Mouse (Mus musculus) limb, embryonic 14.5 days (tissue): ENCODE measurements around the gene Me3. TPM values are rescaled to one million over a fixed set of nuclear protein-coding genes. Genes with fewer than 3 reads are reported as not detected.

Experiments used
- ATAC-seq: fragments of 200-750 bp; cut with Nextera tagmentation; 2 replicates; pipeline ENCODE4 v1.8.0; 2017; ENCODE audit warnings: low read depth, moderate number of reproducible peaks, moderate TSS enrichment; ENCODE audit not compliant: low FRiP score
- DNase-seq: peaks from one replicate; pipeline ENCODE4 v3.0.0-alpha.2; 2015; ENCODE audit warnings: low spot score
- H3K27ac ChIP-seq: fragments of 300-500 bp; sonication (generic); replicated peaks from 2 replicates; pipeline ENCODE4 v1.5.1; 2014; ENCODE audit warnings: low read depth, mild to moderate bottlenecking, low read length, moderate library complexity, mixed read lengths
- H3K27me3 ChIP-seq: fragments of 300-500 bp; sonication (generic); 2 replicates; pipeline ENCODE4 v1.6.1; 2014; ENCODE audit warnings: low read length, mixed read lengths; ENCODE audit not compliant: control insufficient read depth, insufficient read depth
- H3K36me3 ChIP-seq: fragments of 300-500 bp; sonication (generic); 2 replicates; pipeline ENCODE4 v1.6.1; 2014; ENCODE audit warnings: mild to moderate bottlenecking, low read length, moderate library complexity, mixed read lengths; ENCODE audit not compliant: control insufficient read depth, insufficient read depth
- H3K4me1 ChIP-seq: fragments of 300-500 bp; sonication (generic); 2 replicates; pipeline ENCODE4 v1.6.1; 2014; ENCODE audit warnings: antibody characterized with exemption, low read length, mixed read lengths; ENCODE audit not compliant: control insufficient read depth, insufficient read depth
- H3K4me2 ChIP-seq: fragments of 300-500 bp; sonication (generic); replicated peaks from 2 replicates; pipeline ENCODE4 v1.6.1; 2014; ENCODE audit warnings: low read depth, mild to moderate bottlenecking, low read length, moderate library complexity; ENCODE audit not compliant: severe bottlenecking
- H3K4me3 ChIP-seq: fragments of 300-500 bp; sonication (generic); replicated peaks from 2 replicates; pipeline ENCODE4 v1.5.1; 2014; ENCODE audit warnings: low read length
- H3K9ac ChIP-seq: fragments of 300-500 bp; sonication (generic); 2 replicates; pipeline ENCODE4 v1.6.1; 2014; ENCODE audit warnings: mild to moderate bottlenecking, low read depth, low read length, moderate library complexity; ENCODE audit not compliant: severe bottlenecking
- H3K9me3 ChIP-seq: fragments of 300-500 bp; sonication (generic); 2 replicates; pipeline ENCODE4 v1.6.1; 2016; ENCODE audit warnings: low read length; ENCODE audit not compliant: control insufficient read depth
- POLR2A ChIP-seq: fragments of 200-500 bp; IDR thresholded peaks from 2 replicates; pipeline ENCODE4 v1.8.0; 2012; ENCODE audit warnings: inconsistent platforms, mild to moderate bottlenecking, moderate library complexity, borderline replicate concordance; ENCODE audit not compliant: insufficient read depth, insufficient read length; ENCODE audit errors: extremely low read depth
- WGBS: fragments of 180-500 bp; shearing (Covaris S2); extraction: QIAGEN DNeasy Blood & Tissue Kit; methylation state at CpG from one replicate; pipeline ENCODE4 v1.1.7; 2014; 5-methylcytosine and 5-hydroxymethylcytosine counted together
- polyA plus RNA-seq, 2 experiments: library from polyadenylated mRNA; depleted of rRNA in 1 of 2; stranded (reverse) in 1 of 2; unstranded in 1 of 2; fragments of >200 nt; fragmentation: Nextera tagmentation in 1 of 2; extraction: Ambion mirVana in 1 of 2; gene quantifications; 2 replicates each; pipeline versions ENCODE4 v1.2.1 to v1.2.3; 2012 to 2014

Gene Me3
- polyA plus RNA-seq, 2 experiments, result 1.3 to 2.1 TPM

DNA sequence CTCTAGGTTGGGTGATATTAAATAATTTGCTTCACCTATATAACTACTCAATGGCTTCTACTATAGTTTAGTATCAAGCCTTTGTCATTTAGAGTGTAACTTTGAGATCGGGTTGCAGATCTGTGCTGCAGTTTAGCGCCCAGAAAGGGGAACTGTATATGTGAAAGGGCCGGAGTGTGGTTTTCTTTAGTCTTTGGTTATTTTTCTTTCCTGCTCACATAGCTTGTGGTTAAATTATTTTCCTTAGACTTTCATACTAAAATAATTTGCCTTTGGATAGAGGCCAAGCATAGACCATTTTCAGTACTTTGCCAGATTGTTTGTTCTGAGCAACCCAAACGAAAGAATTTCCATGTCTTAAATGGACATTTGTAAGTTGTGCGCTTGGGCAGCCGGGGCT lies 46.9 kb downstream of the Me3 start:
- Histone ChIP-seq H3K9me3 (no peaks in the 10 kb centered on the region), H3K9ac (no peak overlapping the region), H3K36me3 (no peaks in the 10 kb centered on the region), H3K4me1 (peaks cover 15% of the 10 kb centered on the region), H3K4me3 (no peak overlapping the region), H3K27ac (no peak overlapping the region), H3K4me2 (no peak overlapping the region), H3K27me3 (no peaks in the 10 kb centered on the region)
- DNase-seq, result peak; percentile 38
- 64% methylated on average over 6 of the region's 6 CpGs for WGBS
- ATAC-seq, result no peak
- TF ChIP-seq POLR2A, result no peak

DNA sequence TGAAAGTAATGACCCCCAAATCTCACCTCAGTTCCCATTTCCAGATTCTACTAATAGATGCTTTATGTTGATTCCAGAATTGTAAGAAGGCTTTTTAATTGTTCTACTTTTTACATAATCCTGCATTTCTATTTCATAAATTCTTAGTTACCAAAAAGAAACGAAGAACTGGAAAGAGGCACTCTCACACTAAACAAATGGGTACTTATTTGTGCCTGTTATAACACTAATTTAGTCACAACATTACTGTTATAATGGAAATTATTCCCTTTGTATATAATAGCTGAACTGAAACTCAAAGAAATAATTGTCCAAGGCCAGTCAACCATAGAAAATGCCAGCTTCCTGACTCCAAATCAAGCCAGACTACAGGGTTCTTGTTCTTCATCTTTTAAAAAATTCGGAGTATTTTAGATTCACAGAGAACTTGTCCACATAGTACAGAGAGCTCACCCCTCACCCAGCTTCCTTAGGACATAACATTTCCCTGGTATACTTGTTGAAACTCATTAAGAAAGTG lies 47.5 kb downstream of the Me3 start:
- H3K4me1 ChIP-seq, result peaks cover 15% of the 10 kb centered on the region
- no peaks in the 10 kb centered on the region for H3K9me3 ChIP-seq
- ATAC-seq, result no peak
- no peaks in the 10 kb centered on the region for H3K36me3 ChIP-seq
- no peak for TF ChIP-seq POLR2A
- H3K4me3 ChIP-seq, result no peak overlapping the region
- H3K27ac ChIP-seq, result no peak overlapping the region
- no peak overlapping the region for H3K4me2 ChIP-seq
- no peak overlapping the region for H3K9ac ChIP-seq
- WGBS, result 85% methylated on average over 2 of the region's 2 CpGs
- no peak for DNase-seq
- H3K27me3 ChIP-seq, result no peaks in the 10 kb centered on the region

DNA sequence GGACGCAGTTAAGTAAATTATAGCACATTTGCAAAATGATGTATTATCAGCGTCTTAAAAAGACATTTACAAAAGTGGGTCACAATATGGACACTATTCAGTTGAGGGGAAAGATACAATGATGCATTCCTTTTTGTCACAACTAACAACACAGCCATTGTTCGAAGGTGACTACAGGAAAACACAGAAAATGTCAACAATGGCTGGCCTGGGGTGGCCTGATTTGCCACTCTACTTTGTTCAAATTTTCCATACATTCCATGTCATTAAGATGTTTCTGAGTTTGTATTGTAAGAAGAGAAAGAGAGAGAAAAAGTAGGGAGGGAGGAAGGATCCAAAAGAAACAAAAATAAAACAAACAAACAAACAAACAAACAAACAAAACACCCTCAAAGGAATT lies 48.7 kb downstream of the Me3 start:
- Histone ChIP-seq H3K4me2 (no peak overlapping the region), H3K9me3 (no peaks in the 10 kb centered on the region), H3K27ac (no peak overlapping the region), H3K36me3 (no peaks in the 10 kb centered on the region), H3K4me3 (no peak overlapping the region), H3K4me1 (peaks cover 15% of the 10 kb centered on the region), H3K9ac (no peak overlapping the region), H3K27me3 (no peaks in the 10 kb centered on the region)
- WGBS, result 86% methylated on average over 3 of the region's 3 CpGs
- no peak for ATAC-seq
- DNase-seq, result no peak
- no peak for TF ChIP-seq POLR2A

DNA sequence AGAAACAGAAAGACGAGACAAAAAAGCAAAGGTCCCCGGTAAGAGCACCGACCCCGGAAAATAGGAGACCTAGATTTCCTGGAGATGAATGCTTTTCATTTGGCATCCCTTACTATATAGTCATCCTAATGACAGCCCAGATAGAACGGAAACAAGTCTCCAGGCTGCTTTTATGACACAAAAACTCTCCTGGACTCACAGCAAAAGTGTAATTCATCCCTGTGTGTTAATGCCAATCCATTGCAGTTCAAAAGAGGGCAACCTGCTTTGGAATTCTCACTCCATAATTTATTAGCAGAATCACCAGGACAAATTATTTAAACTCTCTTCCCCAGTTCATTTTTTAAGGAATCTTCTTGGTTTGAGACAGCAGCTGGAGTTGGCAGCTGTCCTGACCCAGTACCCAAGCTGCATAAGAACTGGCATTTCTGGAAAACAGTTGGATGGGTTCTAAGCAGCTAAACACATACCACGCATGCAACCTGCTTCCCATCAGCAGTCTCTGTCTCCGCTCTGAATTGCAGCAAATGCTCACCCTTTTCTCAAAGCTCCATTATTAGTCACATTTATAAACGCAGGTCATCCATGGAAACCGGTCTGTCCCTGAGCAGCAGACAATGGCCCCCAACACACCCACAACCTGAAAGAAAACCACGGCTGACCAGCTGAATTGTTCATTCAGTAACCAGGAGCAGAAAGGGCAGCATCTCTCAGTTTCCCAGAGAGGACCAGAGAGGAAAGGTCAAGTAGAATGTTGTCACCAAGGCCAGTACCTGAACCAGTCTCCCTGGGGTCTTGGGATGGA lies 49.7 kb downstream of the Me3 start:
- Histone ChIP-seq H3K9me3 (no peaks in the 10 kb centered on the region), H3K4me2 (no peak overlapping the region), H3K27ac (no peak overlapping the region), H3K4me1 (peaks cover 12% of the 10 kb centered on the region), H3K4me3 (no peak overlapping the region), H3K9ac (no peak overlapping the region), H3K36me3 (no peaks in the 10 kb centered on the region), H3K27me3 (no peaks in the 10 kb centered on the region)
- TF ChIP-seq POLR2A, result no peak
- DNase-seq, result no peak
- WGBS, result 87% methylated on average over 10 of the region's 10 CpGs
- no peak for ATAC-seq

DNA sequence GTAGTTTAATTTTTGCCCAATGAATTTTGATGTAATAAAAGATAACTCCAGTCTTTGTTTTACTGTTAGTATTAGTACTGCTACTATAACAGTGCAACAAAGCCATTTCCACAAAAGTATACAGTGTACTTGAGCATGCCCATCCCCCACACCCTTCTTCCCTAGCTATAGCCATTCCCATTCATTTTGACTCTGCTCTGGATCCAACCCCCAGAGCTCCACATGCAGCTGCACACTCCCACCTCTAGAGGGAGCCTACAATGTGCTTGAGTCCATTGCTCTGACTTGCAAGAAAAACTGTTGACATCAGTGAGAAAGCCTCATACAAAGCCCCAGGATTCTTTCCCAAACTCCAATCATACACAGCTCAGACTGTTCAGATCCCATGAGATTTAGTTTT lies 66.0 kb downstream of the Me3 start:
- H3K9me3 ChIP-seq, result no peaks in the 10 kb centered on the region
- no peaks in the 10 kb centered on the region for H3K36me3 ChIP-seq
- no peak for TF ChIP-seq POLR2A
- H3K27me3 ChIP-seq, result no peaks in the 10 kb centered on the region
- no peak for ATAC-seq
- no peak overlapping the region for H3K4me2 ChIP-seq
- no peak overlapping the region for H3K4me3 ChIP-seq
- H3K27ac ChIP-seq, result no peak overlapping the region
- no peaks in the 10 kb centered on the region for H3K4me1 ChIP-seq
- no peak for DNase-seq
- H3K9ac ChIP-seq, result no peak overlapping the region
